Mouse (Mus musculus) stomach, embryonic 14.5 days (tissue): ENCODE results near the gene Arhgap42. TPM values are rescaled to one million over a fixed set of nuclear protein-coding genes. Genes with fewer than 3 reads are reported as not detected.

Experiments used
- ATAC-seq: fragments of 200-750 bp; cut with Nextera tagmentation; 2 replicates; pipeline ENCODE4 v1.8.0; 2017; ENCODE audit warnings: low read depth, moderate TSS enrichment; ENCODE audit not compliant: insufficient number of reproducible peaks, insufficient read depth, low FRiP score
- H3K27ac ChIP-seq: fragments of 300-500 bp; sonication (generic); 2 replicates; pipeline ENCODE4 v1.5.1; 2014; ENCODE audit warnings: mild to moderate bottlenecking, low read length, moderate library complexity, mixed read lengths
- H3K27me3 ChIP-seq: fragments of 300-500 bp; sonication (generic); 2 replicates; pipeline ENCODE4 v1.6.1; 2014; ENCODE audit warnings: low read length, control low read depth, mixed read lengths; ENCODE audit not compliant: control insufficient read depth, insufficient read depth
- H3K36me3 ChIP-seq: fragments of 300-500 bp; sonication (generic); 2 replicates; pipeline ENCODE4 v1.6.1; 2014; ENCODE audit warnings: mild to moderate bottlenecking, control low read depth, low read length, moderate library complexity, mixed read lengths; ENCODE audit not compliant: control insufficient read depth, insufficient read depth
- H3K4me1 ChIP-seq: fragments of 300-500 bp; sonication (generic); 2 replicates; pipeline ENCODE4 v1.6.1; 2014; ENCODE audit warnings: low read length, control low read depth, mixed read lengths; ENCODE audit not compliant: control insufficient read depth, insufficient read depth
- H3K4me2 ChIP-seq: fragments of 300-500 bp; sonication (generic); replicated peaks from 2 replicates; pipeline ENCODE4 v1.6.1; 2014; ENCODE audit warnings: low read depth, low read length, control low read depth
- H3K4me3 ChIP-seq: fragments of 300-500 bp; sonication (generic); 2 replicates; pipeline ENCODE4 v1.5.1; 2014; ENCODE audit warnings: low read depth, low read length, control low read depth
- H3K9ac ChIP-seq: fragments of 300-500 bp; sonication (generic); replicated peaks from 2 replicates; pipeline ENCODE4 v1.6.1; 2014; ENCODE audit warnings: low read depth, mild to moderate bottlenecking, control low read depth, low read length, moderate library complexity, mixed read lengths
- H3K9me3 ChIP-seq: fragments of 300-500 bp; sonication (generic); 2 replicates; pipeline ENCODE4 v1.6.1; 2016; ENCODE audit warnings: low read depth, low read length, control low read depth; ENCODE audit not compliant: control insufficient read depth
- WGBS: fragments of 180-500 bp; shearing (Covaris S2); extraction: QIAGEN DNeasy Blood & Tissue Kit; methylation state at CpG from one replicate; pipeline ENCODE4 v1.1.7; 2014; 5-methylcytosine and 5-hydroxymethylcytosine counted together
- polyA plus RNA-seq: library from polyadenylated mRNA; unstranded; fragments of >200 nt; fragmentation: Nextera tagmentation; extraction: Ambion mirVana; gene quantifications from 2 replicates; pipeline ENCODE4 v1.2.1, GENCODE M21; 2014

Arhgap42 gene
- polyA plus RNA-seq, 1 experiment from 2014 or later, result 44.6 TPM

DNA sequence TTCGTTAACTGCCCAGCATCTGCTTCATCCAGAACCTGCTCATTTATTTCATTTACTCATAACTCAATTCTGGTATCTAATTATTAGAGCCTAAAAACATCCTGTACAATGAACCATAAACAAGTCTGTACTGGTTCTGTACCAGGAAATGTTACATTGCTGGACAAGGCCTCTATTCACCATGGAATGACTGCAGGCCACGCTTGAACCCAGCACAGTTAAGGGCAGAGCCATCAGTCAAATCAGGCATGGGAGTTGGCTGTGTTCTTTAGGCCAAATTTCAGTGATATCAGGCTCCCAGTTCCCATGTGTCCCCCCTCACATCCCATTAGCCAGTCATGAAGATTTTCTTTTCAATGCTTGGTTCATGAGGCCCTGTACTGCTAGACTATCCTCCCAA, 20.6 kb downstream of the Arhgap42 start:
- H3K4me2 ChIP-seq, result no peak overlapping the region
- H3K4me1 ChIP-seq, result no peaks in the 10 kb centered on the region
- H3K36me3 ChIP-seq, result no peaks in the 10 kb centered on the region
- H3K9me3 ChIP-seq, result no peaks in the 10 kb centered on the region
- H3K27ac ChIP-seq, result no peak overlapping the region
- no peak overlapping the region for H3K9ac ChIP-seq
- H3K27me3 ChIP-seq, result no peaks in the 10 kb centered on the region
- no peak overlapping the region for H3K4me3 ChIP-seq
- 74% methylated on average over 2 of the region's 2 CpGs for WGBS
- peak; percentile 58; the same call in 1 of the 2 replicates for ATAC-seq

DNA sequence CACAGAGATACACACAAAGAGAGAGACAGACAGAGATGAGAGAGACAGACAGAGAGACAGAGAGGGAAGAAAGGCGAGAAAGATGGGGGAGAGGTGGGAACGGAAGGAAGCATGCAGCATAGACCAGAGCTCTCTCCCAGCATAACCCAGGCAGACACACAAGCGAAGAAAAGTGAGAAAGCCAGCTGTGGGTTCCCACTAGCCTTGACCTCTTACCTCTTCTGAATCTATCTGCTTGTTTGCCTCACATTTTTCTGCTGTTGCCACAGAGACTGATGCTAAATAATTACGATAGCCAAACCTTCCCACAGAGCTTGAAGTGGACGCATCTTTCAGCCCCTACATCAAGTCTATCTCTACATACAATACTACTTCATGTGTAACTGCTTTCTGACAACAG, 24.1 kb downstream of the Arhgap42 start:
- Histone ChIP-seq H3K9ac (no peak overlapping the region), H3K4me2 (no peak overlapping the region), H3K27me3 (no peaks in the 10 kb centered on the region), H3K4me3 (no peak overlapping the region), H3K4me1 (no peaks in the 10 kb centered on the region), H3K9me3 (no peaks in the 10 kb centered on the region), H3K27ac (no peak overlapping the region), H3K36me3 (no peaks in the 10 kb centered on the region)
- WGBS, result 62% methylated on average over 5 of the region's 5 CpGs
- no peak for ATAC-seq

GRCm38 (mm10) chr9:9214296-9214695, 24.6 kb downstream of the Arhgap42 start:
- Histone ChIP-seq H3K9ac (no peak overlapping the region), H3K4me1 (no peaks in the 10 kb centered on the region), H3K4me3 (no peak overlapping the region), H3K27ac (no peak overlapping the region), H3K4me2 (no peak overlapping the region), H3K9me3 (no peaks in the 10 kb centered on the region), H3K27me3 (no peaks in the 10 kb centered on the region), H3K36me3 (no peaks in the 10 kb centered on the region)
- ATAC-seq, result no peak

DNA sequence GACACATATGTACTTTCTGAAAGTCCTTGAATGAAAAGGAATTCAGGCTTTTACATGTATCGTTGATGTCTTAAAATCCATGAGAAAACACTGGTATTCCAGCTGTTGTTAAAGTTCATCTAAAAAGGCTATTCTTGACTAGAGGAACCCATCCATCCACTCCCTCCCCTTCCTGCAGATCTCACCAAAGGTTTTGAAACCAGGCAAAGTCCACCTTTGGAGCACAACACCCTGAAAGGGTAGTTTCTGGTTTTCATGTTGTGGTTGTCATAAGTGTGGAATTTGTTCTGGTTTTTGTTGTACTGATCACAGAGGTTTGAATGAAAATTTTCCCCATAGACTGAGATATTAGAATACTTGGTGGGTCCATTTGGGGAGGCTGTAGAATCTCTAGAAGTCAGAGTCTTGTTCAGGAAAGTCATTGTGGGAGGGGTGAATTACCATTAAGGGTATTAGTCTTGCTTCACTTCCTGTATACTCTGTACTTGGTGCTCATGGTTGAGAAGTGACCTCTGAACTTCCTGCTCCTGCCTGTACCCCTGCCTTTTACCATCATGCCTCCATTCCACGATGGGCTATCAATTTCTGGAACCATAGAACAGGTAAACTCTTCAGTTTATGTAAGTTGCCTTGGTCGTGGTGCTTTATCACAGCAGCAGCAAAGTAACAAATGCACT, 27.4 kb downstream of the Arhgap42 start:
- WGBS, result 78% methylated on average over 3 of the region's 3 CpGs
- Histone ChIP-seq H3K27ac (no peak overlapping the region), H3K4me1 (no peaks in the 10 kb centered on the region), H3K36me3 (no peaks in the 10 kb centered on the region), H3K4me3 (no peak overlapping the region), H3K9ac (no peak overlapping the region), H3K4me2 (no peak overlapping the region), H3K27me3 (no peaks in the 10 kb centered on the region), H3K9me3 (no peaks in the 10 kb centered on the region)
- ATAC-seq, result no peak

DNA sequence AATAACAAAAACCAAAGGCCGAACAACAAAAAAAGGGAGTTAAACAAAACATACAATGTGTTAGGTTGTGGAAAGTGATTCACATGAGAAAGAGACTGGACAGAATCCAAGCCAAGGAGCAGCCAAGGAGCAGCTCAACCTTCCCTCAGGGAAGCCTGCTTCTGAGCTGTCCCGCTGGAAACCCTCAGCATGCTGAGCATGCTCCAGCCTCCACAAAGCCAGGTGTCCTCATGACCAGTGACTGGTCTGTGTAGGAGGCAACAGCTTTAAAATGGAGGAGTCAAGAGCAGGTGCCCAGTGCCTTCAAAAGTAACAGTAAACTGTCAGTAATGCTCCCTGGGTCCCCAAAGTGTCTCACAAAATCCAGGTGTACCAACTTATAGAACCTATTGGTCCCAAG, 28.4 kb downstream of the Arhgap42 start:
- Histone ChIP-seq H3K9me3 (no peaks in the 10 kb centered on the region), H3K36me3 (no peaks in the 10 kb centered on the region), H3K4me2 (no peak overlapping the region), H3K27me3 (no peaks in the 10 kb centered on the region), H3K4me1 (no peaks in the 10 kb centered on the region), H3K27ac (no peak overlapping the region), H3K9ac (no peak overlapping the region), H3K4me3 (no peak overlapping the region)
- WGBS, result 86% methylated on average over 2 of the region's 2 CpGs
- no peak for ATAC-seq

DNA sequence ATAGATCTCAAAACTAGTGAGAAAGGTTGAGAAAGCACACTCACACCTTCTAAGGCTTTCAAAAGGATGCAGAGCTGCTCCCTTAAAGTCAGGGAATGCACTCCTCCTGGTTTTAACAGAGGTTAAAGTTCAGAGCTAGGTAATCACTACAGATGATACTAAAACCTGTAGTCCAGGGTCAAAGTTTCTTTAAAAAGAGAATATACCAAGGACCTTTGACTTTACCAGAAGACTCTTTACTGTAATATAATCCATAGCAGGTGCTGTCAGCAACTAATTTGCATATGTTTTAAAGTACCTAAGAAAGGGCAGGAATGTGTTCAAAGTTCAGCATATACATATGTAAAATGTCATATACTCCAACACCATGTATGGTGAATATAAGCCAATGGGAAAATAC, 30.7 kb downstream of the Arhgap42 start:
- Histone ChIP-seq H3K9me3 (no peaks in the 10 kb centered on the region), H3K27me3 (no peaks in the 10 kb centered on the region), H3K4me2 (no peak overlapping the region), H3K4me3 (no peak overlapping the region), H3K9ac (no peak overlapping the region), H3K36me3 (no peaks in the 10 kb centered on the region), H3K27ac (no peak overlapping the region), H3K4me1 (no peaks in the 10 kb centered on the region)
- no peak for ATAC-seq

- Histone ChIP-seq H3K9me3 (no peaks in the 10 kb centered on the region), H3K4me3 (no peak overlapping the region), H3K27ac (no peak overlapping the region), H3K4me1 (no peaks in the 10 kb centered on the region), H3K4me2 (no peak overlapping the region), H3K27me3 (no peaks in the 10 kb centered on the region), H3K36me3 (no peaks in the 10 kb centered on the region), H3K9ac (no peak overlapping the region)
- no peak for ATAC-seq
- WGBS, result 74% methylated on average over 4 of the region's 4 CpGs
These were observed 31.6 kb downstream of the Arhgap42 start for GRCm38 (mm10) chr9:9207251-9207650.

DNA sequence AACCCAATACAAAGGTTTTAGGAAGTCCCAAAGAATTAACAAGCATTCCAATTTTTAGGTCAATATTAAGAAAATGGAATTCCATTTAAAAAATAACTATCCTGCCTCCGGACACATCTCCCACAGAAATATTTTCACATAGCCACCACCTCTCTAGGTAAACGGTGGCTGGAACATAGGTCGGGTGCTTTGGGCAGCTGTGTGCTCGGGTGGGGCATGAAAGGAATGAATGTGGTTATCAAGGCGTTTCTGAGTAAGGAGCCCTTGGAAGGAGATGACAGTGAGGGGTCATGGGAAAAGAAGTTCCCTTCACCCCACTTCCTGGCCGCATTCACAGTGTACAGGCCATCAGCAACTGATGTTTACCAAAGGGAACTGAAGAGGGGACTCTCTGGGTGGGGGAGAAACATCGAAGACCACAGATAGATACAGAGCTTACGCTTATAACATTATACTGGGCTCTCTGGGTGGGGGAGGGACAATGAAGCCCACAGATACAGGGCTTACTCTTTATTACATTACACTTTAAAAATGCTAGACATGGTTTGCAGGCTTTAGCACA, 38.0 kb downstream of the Arhgap42 start:
- Histone ChIP-seq H3K27me3 (no peaks in the 10 kb centered on the region), H3K4me2 (no peak overlapping the region), H3K27ac (no peak overlapping the region), H3K9ac (no peak overlapping the region), H3K9me3 (no peaks in the 10 kb centered on the region), H3K4me1 (peaks cover 10% of the 10 kb centered on the region), H3K4me3 (no peak overlapping the region), H3K36me3 (no peaks in the 10 kb centered on the region)
- ATAC-seq, result no peak
- WGBS, result 49% methylated on average over 8 of the region's 8 CpGs
